9 mouse cellular contexts compared by ENCODE assay signal in genomic region chr5:71094776-71095175, GRCm38 (mm10). TPM values are rescaled to one million over a fixed set of nuclear protein-coding genes. Genes with fewer than 3 reads are reported as not detected.
DNase-seq lines count a peak whose midpoint lies in the region; ATAC-seq and TF ChIP-seq lines count a peak whose summit lies in the region.
"Had no signal": no experiment of that assay in that cellular context is flagged by ENCODE, and none has a peak within 500 bp of the region (broad histone marks: within the 10 kb centered on the region; RNA-seq: fewer than 3 reads in every experiment).

No protein-coding gene starts in this region.

- TF ChIP-seq POLR2A in olfactory bulb, adult 2 months (IDR thresholded peaks at IDR 0.05; ENCODE audit: insufficient read depth, low read depth, low read length) = no peak

- no peak overlapping the region for H3K9ac ChIP-seq in liver, embryonic 12.5 days
- no peak overlapping the region for H3K9ac ChIP-seq in liver, postnatal 0 days (replicated peaks)
- no peak overlapping the region for H3K9ac ChIP-seq in intestine, embryonic 14.5 days (ENCODE audit: low read length)

- no peaks in the 10 kb centered on the region for H3K9me3 ChIP-seq in liver, embryonic 12.5 days (replicated peaks)
- H3K9me3 ChIP-seq in liver, postnatal 0 days (ENCODE audit: low read length) = no peaks in the 10 kb centered on the region
- no peaks in the 10 kb centered on the region for H3K9me3 ChIP-seq in intestine, embryonic 14.5 days (ENCODE audit: control insufficient read depth, low read length)

- 27% methylated on average over 10 of the region's 10 CpGs for WGBS in liver, embryonic 12.5 days (ENCODE audit: insufficient replicate concordance)
- 23% methylated on average over 10 of the region's 10 CpGs for WGBS in liver, postnatal 0 days (ENCODE audit: insufficient replicate concordance)
- WGBS in intestine, embryonic 14.5 days = 25% methylated on average over 10 of the region's 10 CpGs
- WGBS in olfactory bulb, adult 2 months = 8% methylated on average over 10 of the region's 10 CpGs

- peaks cover 23% of the 10 kb centered on the region for H3K27me3 ChIP-seq in liver, embryonic 12.5 days (replicated peaks)
- H3K27me3 ChIP-seq in liver, postnatal 0 days (ENCODE audit: insufficient read depth, low read length) = peaks cover 12% of the 10 kb centered on the region
- peaks cover 24% of the 10 kb centered on the region for H3K27me3 ChIP-seq in intestine, embryonic 14.5 days (replicated peaks; ENCODE audit: control insufficient read depth, insufficient read depth, low read length)

- no peak for DNase-seq in frontal cortex, postnatal 10 days (ENCODE audit: low spot score in 2 of 2)
- DNase-seq in liver, postnatal 0 days = no peak
- DNase-seq in intestine, embryonic 14.5 days (ENCODE audit: low spot score) = no peak
- no peak for DNase-seq in urinary bladder, postnatal 25 days (ENCODE audit: low spot score)
- no peak for DNase-seq in frontal cortex, postnatal 36 days (ENCODE audit: low spot score in 2 of 2)
- DNase-seq: thymus, postnatal 14 days had no signal

- no peak for TF ChIP-seq CTCF in liver, postnatal 0 days (IDR thresholded peaks at IDR 0.05; ENCODE audit: low read depth)
- TF ChIP-seq CTCF in olfactory bulb, adult 2 months (IDR thresholded peaks at IDR 0.05; ENCODE audit: insufficient read depth, low read depth, low read length) = no peak

- no peak overlapping the region for H3K27ac ChIP-seq in liver, embryonic 12.5 days
- no peak overlapping the region for H3K27ac ChIP-seq in liver, postnatal 0 days (ENCODE audit: low read depth)
- H3K27ac ChIP-seq in intestine, embryonic 14.5 days (ENCODE audit: low read depth) = no peak overlapping the region
- H3K27ac ChIP-seq in olfactory bulb, adult 2 months (ENCODE audit: insufficient read depth, low read depth, low read length) = peak overlapping the region; percentile 97

- no peaks in the 10 kb centered on the region for H3K4me1 ChIP-seq in liver, embryonic 12.5 days
- no peaks in the 10 kb centered on the region for H3K4me1 ChIP-seq in liver, postnatal 0 days (ENCODE audit: insufficient read depth)
- no peaks in the 10 kb centered on the region for H3K4me1 ChIP-seq in intestine, embryonic 14.5 days (replicated peaks; ENCODE audit: control insufficient read depth, insufficient read depth, low read length)
- H3K4me1 ChIP-seq in olfactory bulb, adult 2 months (ENCODE audit: control insufficient read depth, insufficient read depth, low read length) = no peaks in the 10 kb centered on the region

- no peak overlapping the region for H3K4me3 ChIP-seq in liver, embryonic 12.5 days
- no peak overlapping the region for H3K4me3 ChIP-seq in liver, postnatal 0 days (ENCODE audit: low read depth, low read length)
- H3K4me3 ChIP-seq in intestine, embryonic 14.5 days (ENCODE audit: low read depth, low read length) = peak overlapping the region; percentile 52
- peak overlapping the region; percentile 79 for H3K4me3 ChIP-seq in olfactory bulb, adult 2 months (ENCODE audit: insufficient read depth, low read depth, low read length)

- peak overlapping the region; percentile 62; the same call in 1 of the 2 replicates for H3K4me2 ChIP-seq in liver, embryonic 12.5 days
- H3K4me2 ChIP-seq in liver, postnatal 0 days (ENCODE audit: low read depth, low read length) = no peak overlapping the region
- peak overlapping the region; percentile 84 for H3K4me2 ChIP-seq in intestine, embryonic 14.5 days (ENCODE audit: low read length)

- no peaks in the 10 kb centered on the region for H3K36me3 ChIP-seq in liver, embryonic 12.5 days
- H3K36me3 ChIP-seq in liver, postnatal 0 days (replicated peaks; ENCODE audit: insufficient read depth, low read length) = no peaks in the 10 kb centered on the region
- no peaks in the 10 kb centered on the region for H3K36me3 ChIP-seq in intestine, embryonic 14.5 days (ENCODE audit: control insufficient read depth, insufficient read depth, low read length)

- peak; percentile 45 for ATAC-seq in frontal cortex, adult (ENCODE audit: low TSS enrichment)
- ATAC-seq in liver, embryonic 12.5 days = no peak
- ATAC-seq in liver, postnatal 0 days = no peak
- no peak for ATAC-seq in intestine, embryonic 14.5 days (replicated peaks; ENCODE audit: low FRiP score, low TSS enrichment, low read depth)

- no peak for TF ChIP-seq EP300 in liver, postnatal 0 days (IDR thresholded peaks at IDR 0.05; ENCODE audit: low read depth)

RNA-seq across cellular contexts. Expression of gene Gabra2, which starts 0.9 kb away (rescaled TPM):
- 0.12 and 0.15 TPM in 2 replicates for polyA plus RNA-seq in liver, embryonic 12.5 days (2016; fragmentation: Nextera tagmentation; extraction: Ambion mirVana)
- polyA plus RNA-seq in liver, postnatal 0 days (2015; fragmentation: Nextera tagmentation; extraction: Ambion mirVana) = not detected in 2 replicates
- 2.0 and 2.7 TPM in 2 replicates for polyA plus RNA-seq in intestine, embryonic 14.5 days (2014; fragmentation: Nextera tagmentation; extraction: Ambion mirVana)
- not detected in 2 replicates for polyA plus RNA-seq in olfactory bulb, adult 2 months (2012; ENCODE audit: insufficient read depth, insufficient read length, low replicate concordance, missing spikeins)

Comparison
In these comparisons a context has a peak if more than half of its experiments do, and no peak if none do; other contexts are left out.
1. H3K4me3 ChIP-seq: peak in intestine, embryonic 14.5 days (single experiment) and olfactory bulb, adult 2 months (single experiment); none in liver, embryonic 12.5 days (single experiment) and liver, postnatal 0 days (single experiment).